Mouse (Mus musculus): Measurements from ENCODE around the gene Gm28079. TPM values are rescaled to one million over a fixed set of nuclear protein-coding genes. Genes with fewer than 3 reads are reported as not detected.
"Not testable (repeated sequence)": the region's sequence is repeated elsewhere in the genome, so short reads cannot be mapped to it uniquely, and the experiment has no call there.

The Gm28079 gene
- polyA plus RNA-seq (2012; fragmentation: generic; extraction: Trizol) = not detected
- long read RNA-seq, experiment 1 = 0 reads
- long read RNA-seq, experiment 2 = 0 reads

- H3K4me3 ChIP-seq (ENCODE audit: insufficient read depth, poor library complexity, severe bottlenecking); H3K79me3 ChIP-seq (ENCODE audit: low read depth); H3K79me2 ChIP-seq (ENCODE audit: control insufficient read depth, insufficient read depth); H3ac ChIP-seq (ENCODE audit: control insufficient read depth, insufficient read length, low read depth); H3K36me3 ChIP-seq (ENCODE audit: control insufficient read depth, insufficient read depth); H3K27me3 ChIP-seq (ENCODE audit: control insufficient read depth, insufficient read depth, insufficient read length): not testable (repeated sequence)
Measured at GRCm38 (mm10) chrY:70014799-70015198, at the start of gene Gm28079. TSS of gene Gm28079 (minus strand) at chrY:70014899.

Data from C2C12 (cell line).